Mouse (Mus musculus) layer of hippocampus, postnatal 10 days (tissue): ENCODE data around the gene Sms. TPM values are rescaled to one million over a fixed set of nuclear protein-coding genes. Genes with fewer than 3 reads are reported as not detected.

Source experiments
- DNase-seq, 2 experiments: peaks; one replicate each; pipeline ENCODE4 v3.0.0; 2021; ENCODE audit warnings: low spot score in 2 of 2
- total RNA-seq, 2 experiments: library from RNA; stranded (reverse); gene quantifications; 2 replicates each; pipeline ENCODE4 v1.2.3; 2021

Sms gene
- total RNA-seq, 2 experiments from 2014 or later: 89.3 to 102 TPM

GRCm38 (mm10) chrX:157462716-157463115 lies 29.4 kb downstream of the Sms start:
- DNase-seq: no peak

DNA sequence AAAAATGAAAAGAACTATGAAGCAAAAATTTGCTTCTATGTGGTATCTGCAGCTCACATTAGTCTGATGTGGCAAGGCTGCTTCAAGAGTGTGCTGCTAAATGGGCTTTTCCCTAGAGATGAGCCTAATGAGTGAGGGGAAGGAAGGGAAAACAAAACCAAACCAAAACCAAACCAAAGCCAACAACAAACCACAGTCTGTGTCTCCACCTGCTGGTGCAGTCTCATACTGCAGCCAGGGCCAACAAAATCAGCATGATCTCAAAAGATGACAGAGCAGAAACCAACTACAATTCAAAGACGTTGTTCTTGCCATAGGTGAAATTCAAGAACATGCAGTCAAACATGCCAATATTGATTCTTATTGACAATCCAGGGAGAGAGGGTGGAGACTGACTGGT lies 37.7 kb downstream of the Sms start:
- peak; percentile 73 to 74 for DNase-seq

GRCm38 (mm10) chrX:157449000-157449399 lies 43.1 kb downstream of the Sms start:
- no peak for DNase-seq

- DNase-seq: no peak
These were observed 44.7 kb downstream of the Sms start for GRCm38 (mm10) chrX:157447431-157447830.

DNA sequence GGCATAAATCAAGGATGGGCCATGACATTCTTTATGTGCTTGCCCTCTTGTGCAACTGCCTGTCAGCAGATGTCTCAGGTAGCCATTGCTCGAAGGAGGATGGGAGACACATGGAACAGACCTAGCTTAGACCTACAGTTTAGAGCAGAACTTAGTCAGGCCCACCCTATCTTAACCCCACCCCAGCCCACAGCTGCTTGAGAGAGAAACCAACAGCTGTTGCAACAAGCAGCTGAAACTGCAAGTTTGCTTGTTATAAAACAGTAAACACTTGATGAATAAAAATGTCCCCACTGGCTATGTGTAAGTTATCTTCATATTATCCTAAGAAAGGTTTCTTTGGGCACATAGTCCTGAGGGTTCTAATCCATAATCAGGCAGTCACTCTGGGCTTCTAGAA lies 57.3 kb downstream of the Sms start:
- DNase-seq: no peak

- no peak for DNase-seq
These were observed 72.6 kb downstream of the Sms start for GRCm38 (mm10) chrX:157419451-157419850.

DNA sequence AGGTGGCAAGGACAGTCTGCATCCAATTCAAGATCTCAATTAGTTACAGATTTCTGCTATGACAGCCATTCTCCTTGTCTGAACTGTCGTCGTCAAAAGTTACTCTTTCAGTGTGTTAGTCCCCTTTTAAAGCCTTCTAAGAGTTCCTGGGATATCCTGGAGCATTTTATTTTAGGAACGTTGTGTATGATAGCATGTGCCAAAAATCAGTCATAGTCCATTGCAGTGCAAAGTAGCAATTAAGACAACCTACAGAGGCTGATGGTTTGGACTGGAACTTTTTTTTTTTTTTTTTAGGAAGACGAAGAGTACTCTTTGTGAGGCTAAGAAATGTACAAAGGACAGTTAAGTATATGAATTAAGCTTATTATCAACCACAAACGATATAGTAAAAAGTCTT lies 76.9 kb downstream of the Sms start, which contains the start of gene Phex:
TSS of gene Phex (minus strand) at position 101 of the 400 bp plus-strand sequence.
- no peak for DNase-seq

- no peak for DNase-seq
These were observed 87.2 kb downstream of the Sms start for GRCm38 (mm10) chrX:157404919-157405318.

Other genes with a start within 250 kb of the Sms start
- under 1 TPM; 0.50 to 0.54 TPM for gene Phex, start 77.0 kb downstream of the Sms start, total RNA-seq
- not detected for gene Yy2, start 76.7 kb upstream of the Sms start, total RNA-seq
- gene Mbtps2, start 106.4 kb upstream of the Sms start, total RNA-seq: 10 to 100 TPM; 33.8 to 38.5 TPM
- not detected for gene Smpx, start 206.6 kb upstream of the Sms start, total RNA-seq